13 mouse cellular contexts compared by ENCODE assay signal in genomic region chr11:115089853-115090252, GRCm38 (mm10). TPM values are rescaled to one million over a fixed set of nuclear protein-coding genes. Genes with fewer than 3 reads are reported as not detected.
DNase-seq lines count a peak whose midpoint lies in the region; ATAC-seq and TF ChIP-seq lines count a peak whose summit lies in the region.
"Had no signal": no experiment of that assay in that cellular context is flagged by ENCODE, and none has a peak within 500 bp of the region (broad histone marks: within the 10 kb centered on the region; RNA-seq: fewer than 3 reads in every experiment).

No protein-coding gene starts in this region.

- no peak for ATAC-seq in lung, postnatal 0 days
- ATAC-seq in erythroid progenitor cell, adult 5-6 weeks (replicated peaks; ENCODE audit: low FRiP score, poor library complexity, severe bottlenecking) = no peak

- TF ChIP-seq EP300 in lung, postnatal 0 days (IDR thresholded peaks at IDR 0.05) = no peak

- TF ChIP-seq CTCF in cerebellum, adult 2 months (IDR thresholded peaks at IDR 0.05; ENCODE audit: borderline replicate concordance, insufficient read depth, low read depth, low read length) = peak; percentile 64
- peak; percentile 56 for TF ChIP-seq CTCF in lung, postnatal 0 days (IDR thresholded peaks at IDR 0.05)
- TF ChIP-seq CTCF in small intestine, adult 2 months (IDR thresholded peaks at IDR 0.05; ENCODE audit: extremely low read depth, insufficient read length, insufficient replicate concordance, low read depth, low read length) = peak; percentile 84

- H3K36me3 ChIP-seq in lung, postnatal 0 days (ENCODE audit: insufficient read depth, low read length) = no peaks in the 10 kb centered on the region
- no peaks in the 10 kb centered on the region for H3K36me3 ChIP-seq in small intestine, adult 2 months (ENCODE audit: control insufficient read depth, insufficient read depth, low read length)
- H3K36me3 ChIP-seq in limb, embryonic 10.5 days = no peaks in the 10 kb centered on the region
- H3K36me3 ChIP-seq: embryonic facial prominence, embryonic 15.5 days; hindbrain, embryonic 13.5 days had no signal

- 70% methylated on average over 6 of the region's 6 CpGs for WGBS in cerebellum, adult 2 months
- 64% methylated on average over 6 of the region's 6 CpGs for WGBS in lung, postnatal 0 days
- WGBS in small intestine, adult 2 months = 66% methylated on average over 6 of the region's 6 CpGs
- WGBS in limb, embryonic 10.5 days = 68% methylated on average over 6 of the region's 6 CpGs

- H3K4me1 ChIP-seq in cerebellum, adult 2 months (ENCODE audit: control insufficient read depth, insufficient read depth, low read length) = peaks cover 5% of the 10 kb centered on the region; the same call in 1 of the 2 replicates
- no peaks in the 10 kb centered on the region for H3K4me1 ChIP-seq in lung, postnatal 0 days (ENCODE audit: insufficient read depth, low read depth, low read length)
- peaks cover 4% of the 10 kb centered on the region for H3K4me1 ChIP-seq in small intestine, adult 2 months (ENCODE audit: control insufficient read depth, insufficient read depth, insufficient read length, low read length)
- peaks cover 11% of the 10 kb centered on the region for H3K4me1 ChIP-seq in limb, embryonic 10.5 days

- no peaks in the 10 kb centered on the region for H3K27me3 ChIP-seq in cerebellum, adult 2 months (ENCODE audit: control insufficient read depth, insufficient read depth, low read length)
- H3K27me3 ChIP-seq in lung, postnatal 0 days (replicated peaks; ENCODE audit: insufficient read depth, low read length) = peaks cover 14% of the 10 kb centered on the region; the same call in 1 of the 2 replicates
- H3K27me3 ChIP-seq in small intestine, adult 2 months (ENCODE audit: control insufficient read depth, insufficient read depth, low read length) = peaks cover 5% of the 10 kb centered on the region; the same call in 1 of the 2 replicates
- H3K27me3 ChIP-seq in limb, embryonic 10.5 days (ENCODE audit: low read depth, poor library complexity, severe bottlenecking) = peaks cover 42% of the 10 kb centered on the region

- no peak for TF ChIP-seq POLR2A in cerebellum, adult 2 months (IDR thresholded peaks at IDR 0.05; ENCODE audit: borderline replicate concordance, insufficient read depth, low read length)
- no peak for TF ChIP-seq POLR2A in small intestine, adult 2 months (IDR thresholded peaks at IDR 0.05; ENCODE audit: low read depth, low read length)

- no peak overlapping the region for H3K4me3 ChIP-seq in cerebellum, adult 2 months (replicated peaks; ENCODE audit: insufficient read depth, low read depth, low read length)
- no peak overlapping the region for H3K4me3 ChIP-seq in lung, postnatal 0 days (ENCODE audit: low read depth, low read length)
- no peak overlapping the region for H3K4me3 ChIP-seq in small intestine, adult 2 months (ENCODE audit: low read depth, low read length)
- H3K4me3 ChIP-seq in limb, embryonic 10.5 days = no peak overlapping the region
- H3K4me3 ChIP-seq: embryonic facial prominence, embryonic 15.5 days; hindbrain, embryonic 13.5 days had no signal

- DNase-seq in cerebellum, adult 2 months = no peak
- DNase-seq in cerebellum, adult 11-12 months = no peak
- DNase-seq in lung, postnatal 0 days (ENCODE audit: low spot score) = no peak
- no peak for DNase-seq in lung, postnatal 14 days
- DNase-seq in R1 (ENCODE audit: low read depth, low spot score) = peak; percentile 62
- no peak for DNase-seq in limb, embryonic 10.5 days (ENCODE audit: low spot score)
- DNase-seq: adrenal gland, adult 8-10 months had no signal

- no peak overlapping the region for H3K9ac ChIP-seq in lung, postnatal 0 days (replicated peaks; ENCODE audit: low read depth)
- H3K9ac ChIP-seq: embryonic facial prominence, embryonic 15.5 days; hindbrain, embryonic 13.5 days had no signal

- H3K27ac ChIP-seq in cerebellum, adult 2 months (ENCODE audit: insufficient read depth, low read length) = no peak overlapping the region
- no peak overlapping the region for H3K27ac ChIP-seq in lung, postnatal 0 days (ENCODE audit: low read length)
- no peak overlapping the region for H3K27ac ChIP-seq in small intestine, adult 2 months (ENCODE audit: insufficient read depth, low read depth, low read length)
- no peak overlapping the region for H3K27ac ChIP-seq in limb, embryonic 10.5 days
- H3K27ac ChIP-seq: embryonic facial prominence, embryonic 15.5 days; hindbrain, embryonic 13.5 days had no signal

- H3K4me2 ChIP-seq in lung, postnatal 0 days (replicated peaks; ENCODE audit: low read depth, low read length) = no peak overlapping the region
- H3K4me2 ChIP-seq: embryonic facial prominence, embryonic 15.5 days; hindbrain, embryonic 13.5 days had no signal

- 0 out of 2 replicates have a peak, but pooled peaks cover 4% of the 10 kb centered on the region for H3K9me3 ChIP-seq in lung, postnatal 0 days (ENCODE audit: low read length)
- H3K9me3 ChIP-seq in limb, embryonic 10.5 days (replicated peaks) = no peaks in the 10 kb centered on the region; the same call in 1 of the 2 replicates
- H3K9me3 ChIP-seq: embryonic facial prominence, embryonic 15.5 days; hindbrain, embryonic 13.5 days had no signal

RNA-seq across cellular contexts. Expression of gene Rab37, which starts 1.4 kb away (rescaled TPM):
- 40.2 and 44.4 TPM in 2 replicates for polyA plus RNA-seq in cerebellum, adult 2 months (2012; rRNA removed)
- 0.56 and 0.85 TPM in 2 replicates for polyA plus RNA-seq in lung, postnatal 0 days (2015; fragmentation: Nextera tagmentation; extraction: Ambion mirVana)
- 0.91 and 2.2 TPM in 2 replicates for polyA plus RNA-seq in small intestine, adult 2 months (2012; rRNA removed)
- total RNA-seq in erythroid progenitor cell, adult 5-6 weeks (2015; ENCODE audit: low replicate concordance) = 1.1 and 10.5 TPM in 2 replicates
- total RNA-seq in erythroid progenitor cell, adult 5-6 weeks (2017; ENCODE audit: low replicate concordance) = 4.0 and 5.8 TPM in 2 replicates
- 0.95 and 1.8 TPM in 2 replicates for polyA plus RNA-seq in limb, embryonic 10.5 days (2016; fragmentation: Nextera tagmentation; extraction: Ambion mirVana)

RNA-seq across cellular contexts. Expression of gene Cd300e, which starts 27.9 kb away (rescaled TPM):
- polyA plus RNA-seq in cerebellum, adult 2 months (2012; rRNA removed) = 0.11 and 0.24 TPM in 2 replicates
- 0.21 and 0.31 TPM in 2 replicates for polyA plus RNA-seq in lung, postnatal 0 days (2015; fragmentation: Nextera tagmentation; extraction: Ambion mirVana)
- 0.22 and 0.52 TPM in 2 replicates for polyA plus RNA-seq in small intestine, adult 2 months (2012; rRNA removed)
- 0.36 and 3.8 TPM in 2 replicates for total RNA-seq in erythroid progenitor cell, adult 5-6 weeks (2015; ENCODE audit: low replicate concordance)
- not detected in 2 replicates for total RNA-seq in erythroid progenitor cell, adult 5-6 weeks (2017; ENCODE audit: low replicate concordance)
- not detected in 2 replicates for polyA plus RNA-seq in limb, embryonic 10.5 days (2016; fragmentation: Nextera tagmentation; extraction: Ambion mirVana)
- total RNA-seq: left cerebral cortex, postnatal 36 days had no signal
- polyA plus RNA-seq: hindbrain, embryonic 13.5 days had no signal

RNA-seq across cellular contexts. Expression of gene Cd300ld3, which starts 41.6 kb away (rescaled TPM):
- polyA plus RNA-seq in cerebellum, adult 2 months (2012; rRNA removed) = 1.7 TPM in 2 replicates
- not detected in 2 replicates for polyA plus RNA-seq in lung, postnatal 0 days (2015; fragmentation: Nextera tagmentation; extraction: Ambion mirVana)
- 1.1 TPM in 2 replicates for polyA plus RNA-seq in small intestine, adult 2 months (2012; rRNA removed)
- total RNA-seq in erythroid progenitor cell, adult 5-6 weeks (2015; ENCODE audit: low replicate concordance) = 5.8 and 11.7 TPM in 2 replicates
- total RNA-seq in erythroid progenitor cell, adult 5-6 weeks (2017; ENCODE audit: low replicate concordance) = 4.1 and 5.7 TPM in 2 replicates
- polyA plus RNA-seq in limb, embryonic 10.5 days (2016; fragmentation: Nextera tagmentation; extraction: Ambion mirVana) = not detected in 2 replicates
- polyA plus RNA-seq: embryonic facial prominence, embryonic 15.5 days; hindbrain, embryonic 13.5 days had no signal

RNA-seq across cellular contexts. Expression of gene Cd300lf, which starts 43.9 kb away (rescaled TPM):
- polyA plus RNA-seq in cerebellum, adult 2 months (2012; rRNA removed) = 0.57 and 0.72 TPM in 2 replicates
- 12.7 and 13.1 TPM in 2 replicates for polyA plus RNA-seq in lung, postnatal 0 days (2015; fragmentation: Nextera tagmentation; extraction: Ambion mirVana)
- 3.9 and 6.9 TPM in 2 replicates for polyA plus RNA-seq in small intestine, adult 2 months (2012; rRNA removed)
- total RNA-seq in erythroid progenitor cell, adult 5-6 weeks (2015; ENCODE audit: low replicate concordance) = 1.7 and 2.9 TPM in 2 replicates
- 8.6 and 10.7 TPM in 2 replicates for total RNA-seq in erythroid progenitor cell, adult 5-6 weeks (2017; ENCODE audit: low replicate concordance)
- polyA plus RNA-seq in limb, embryonic 10.5 days (2016; fragmentation: Nextera tagmentation; extraction: Ambion mirVana) = 0.06 TPM in 1 of 2 replicates, not detected in the other

RNA-seq across cellular contexts. Expression of gene Cd300ld5, which starts 52.3 kb away (rescaled TPM):
- polyA plus RNA-seq in cerebellum, adult 2 months (2012; rRNA removed) = 0.44 and 0.84 TPM in 2 replicates
- polyA plus RNA-seq in lung, postnatal 0 days (2015; fragmentation: Nextera tagmentation; extraction: Ambion mirVana) = not detected in 2 replicates
- 0.85 TPM in 1 of 2 replicates, not detected in the other for polyA plus RNA-seq in small intestine, adult 2 months (2012; rRNA removed)
- total RNA-seq in erythroid progenitor cell, adult 5-6 weeks (2015; ENCODE audit: low replicate concordance) = 5.8 and 11.7 TPM in 2 replicates
- total RNA-seq in erythroid progenitor cell, adult 5-6 weeks (2017; ENCODE audit: low replicate concordance) = not detected in 2 replicates
- not detected in 2 replicates for polyA plus RNA-seq in limb, embryonic 10.5 days (2016; fragmentation: Nextera tagmentation; extraction: Ambion mirVana)
- polyA plus RNA-seq: embryonic facial prominence, embryonic 15.5 days; hindbrain, embryonic 13.5 days; large intestine, adult 2 months had no signal

Comparison
In these comparisons a context has a peak if more than half of its experiments do, and no peak if none do; other contexts are left out.
1. RNA of gene Rab37, which starts 1.4 kb away (polyA plus RNA-seq): 40.2 to 44.4 TPM in cerebellum, adult 2 months; 0.91 to 2.2 TPM in small intestine, adult 2 months, 0.95 to 1.8 TPM in limb, embryonic 10.5 days and 0.56 to 0.85 TPM in lung, postnatal 0 days; every median in the first group is over 10 times any median in the second.
2. Peak in every context shown above with its lines, with median percentiles within 50 percentile points of each other: CTCF ChIP-seq.